Mouse (Mus musculus) embryo, embryonic 10.5 days (tissue): ENCODE measurements around the gene Olfr312.

Experiments used
- DNase-seq: peaks from one replicate; pipeline ENCODE4 v3.0.0-alpha.2; 2015; ENCODE audit warnings: low spot score

The Olfr312 gene

GRCm38 (mm10) chr11:58860744-58861143 is 31.7 kb downstream of the Olfr312 start:
- DNase-seq = no peak

- DNase-seq = peak; percentile 89
Observed at GRCm38 (mm10) chr11:58867039-58867953, 38.3 kb downstream of the Olfr312 start, which contains the start of gene 2810021J22Rik. Gene 2810021J22Rik (plus strand): TSS chr11:58867216.

- no peak for DNase-seq
Observed at GRCm38 (mm10) chr11:58867954-58868330, 38.9 kb downstream of the Olfr312 start.

- DNase-seq = no peak
Observed at GRCm38 (mm10) chr11:58870961-58871360, 41.9 kb downstream of the Olfr312 start.

GRCm38 (mm10) chr11:58883756-58884155 is 54.7 kb downstream of the Olfr312 start:
- DNase-seq = no peak
